Mouse (Mus musculus) forelimb bud, embryonic 11.5 days (tissue): ENCODE measurements around the gene Thoc6.

Experiments used
- DNase-seq: peaks from one replicate; pipeline ENCODE4 v3.0.0-alpha.2; 2012; ENCODE audit warnings: low read depth, low spot score

Gene Thoc6

DNA sequence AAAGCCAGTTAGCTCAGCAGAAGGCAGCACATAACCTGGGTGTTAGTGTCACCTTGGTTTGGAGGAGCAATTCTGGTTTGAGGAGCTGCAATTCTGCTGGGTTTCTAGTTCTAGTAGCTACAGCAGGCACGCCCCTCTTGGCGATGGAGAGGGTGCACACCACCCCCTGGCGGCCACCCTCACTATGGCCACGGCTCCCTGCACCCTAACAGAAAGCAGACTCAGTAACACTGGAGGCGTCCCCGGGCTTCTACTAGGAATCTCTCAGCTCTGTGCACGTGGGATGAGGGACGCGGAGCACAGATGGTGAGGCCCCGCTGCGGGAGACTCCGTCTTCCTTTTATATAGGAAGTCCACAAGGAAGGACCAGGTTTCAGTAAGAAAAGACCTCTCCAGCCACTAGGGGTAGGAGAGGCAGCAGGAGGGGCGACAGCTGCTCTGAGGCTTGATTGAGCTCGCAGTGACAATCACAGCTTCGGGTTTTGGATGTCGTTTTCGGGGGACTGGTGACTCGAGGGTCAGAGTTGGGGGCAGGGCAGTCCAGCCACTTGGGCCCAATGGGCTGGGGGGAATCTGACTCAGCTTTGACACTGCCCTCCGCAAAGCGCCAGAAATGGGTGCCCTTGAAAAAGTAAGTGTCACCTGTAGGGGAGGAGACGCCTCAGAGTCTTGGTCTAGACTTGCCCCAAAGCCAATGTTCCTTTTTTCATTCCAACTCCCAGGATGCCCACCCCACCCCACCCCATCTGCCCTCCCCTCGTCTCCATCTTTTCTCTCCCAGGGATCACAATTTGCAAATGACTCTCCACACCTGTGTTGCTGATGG, 43.3 kb downstream of the Thoc6 start:
- peak; percentile 74 for DNase-seq

- DNase-seq, result no peak
Observed at GRCm38 (mm10) chr17:23627813-23628212, 45.9 kb downstream of the Thoc6 start.

- no peak for DNase-seq
Observed at GRCm38 (mm10) chr17:23620351-23620750, 53.3 kb downstream of the Thoc6 start.
